Mouse (Mus musculus) right cerebral cortex, postnatal 36 days (tissue): ENCODE measurements around the gene Snx8.

Experiments
- DNase-seq, 2 experiments: peaks; one replicate each; pipeline ENCODE4 v3.0.0; 2022; ENCODE audit warnings: low spot score in 2 of 2, mixed read lengths in 1 of 2

The Snx8 gene

GRCm38 (mm10) chr5:140388588-140389576, at the start of gene Snx8:
TSS of gene Snx8 (minus strand) at chr5:140389262.
- peak; percentile 81 to 83 for DNase-seq

- no peak for DNase-seq
Measured at GRCm38 (mm10) chr5:140425016-140425783, 36.1 kb upstream of the Snx8 start.

GRCm38 (mm10) chr5:140420616-140421015, 31.6 kb upstream of the Snx8 start:
- DNase-seq: no peak

- peak in 1 of 2 experiments; percentile 14 for DNase-seq
Measured at GRCm38 (mm10) chr5:140419442-140420080, 30.5 kb upstream of the Snx8 start.

GRCm38 (mm10) chr5:140418489-140419441, 29.7 kb upstream of the Snx8 start, which contains the start of gene Eif3b:
TSS of gene Eif3b (plus strand) at chr5:140419328.
- peak; percentile 79 to 87 for DNase-seq

- peak in 1 of 2 experiments; percentile 12 for DNase-seq
Measured at GRCm38 (mm10) chr5:140418106-140418488, 29.0 kb upstream of the Snx8 start.

GRCm38 (mm10) chr5:140414647-140415046, 25.6 kb upstream of the Snx8 start:
- DNase-seq: no peak

GRCm38 (mm10) chr5:140411339-140411738, 22.3 kb upstream of the Snx8 start:
- DNase-seq: peak in 1 of 2 experiments; percentile 18

GRCm38 (mm10) chr5:140408801-140409200, 19.7 kb upstream of the Snx8 start:
- DNase-seq: no peak

GRCm38 (mm10) chr5:140406666-140407065, 17.6 kb upstream of the Snx8 start:
- no peak for DNase-seq

- DNase-seq: no peak
Measured at GRCm38 (mm10) chr5:140405126-140405525, 16.1 kb upstream of the Snx8 start.

- no peak for DNase-seq
Measured at GRCm38 (mm10) chr5:140402640-140403270, 13.7 kb upstream of the Snx8 start.

- no peak for DNase-seq
Measured at GRCm38 (mm10) chr5:140396166-140396940, 7.3 kb upstream of the Snx8 start.

GRCm38 (mm10) chr5:140392701-140393100, 3.6 kb upstream of the Snx8 start:
- DNase-seq: no peak

- no peak for DNase-seq
Measured at GRCm38 (mm10) chr5:140391981-140392380, 2.9 kb upstream of the Snx8 start.

GRCm38 (mm10) chr5:140391435-140391834, 2.4 kb upstream of the Snx8 start:
- DNase-seq: no peak

- DNase-seq: no peak
Measured at GRCm38 (mm10) chr5:140389647-140390046, 585 bp upstream of the Snx8 start.

- DNase-seq: no peak
Measured at GRCm38 (mm10) chr5:140387816-140388510, 1.1 kb downstream of the Snx8 start.

- no peak for DNase-seq
Measured at GRCm38 (mm10) chr5:140387236-140387635, 1.8 kb downstream of the Snx8 start.
